Mouse (Mus musculus): ENCODE results near the gene Grb14.

DNA sequence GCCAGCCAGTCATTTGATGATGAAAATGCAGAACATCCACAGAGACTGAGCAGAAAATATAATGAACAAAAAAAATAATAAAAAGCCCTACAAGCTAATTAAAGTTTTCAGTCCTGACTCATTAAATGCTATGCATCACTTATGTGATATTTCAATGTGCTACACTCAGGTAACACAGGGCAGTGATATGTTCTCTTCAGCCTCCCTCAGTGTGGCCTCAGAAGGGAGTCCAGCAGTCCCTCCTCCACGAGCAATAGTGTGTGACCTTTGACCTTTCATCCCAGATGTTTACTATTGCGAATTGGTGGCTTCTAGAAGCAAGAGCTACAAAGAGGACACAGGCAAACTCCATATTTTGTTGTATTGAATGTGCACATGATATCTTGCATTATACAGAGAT, 146.5 kb downstream of the Grb14 start:
- TF ChIP-seq TBP (IDR thresholded peaks at IDR 0.05; ENCODE audit: low read depth, low read length) (no peak), POLR2A (IDR thresholded peaks at IDR 0.05; ENCODE audit: control insufficient read depth in 1 of 2, insufficient read depth in 1 of 2, low read depth in 1 of 2, low read length in 2 of 2, poor library complexity in 1 of 2) (no peak), JUND (IDR thresholded peaks at IDR 0.05; ENCODE audit: low read depth, low read length) (no peak), TCF12 (IDR thresholded peaks at IDR 0.05; ENCODE audit: low read depth, low read length) (no peak), ZKSCAN1 (IDR thresholded peaks at IDR 0.05; ENCODE audit: low read depth, low read length) (no peak), ELF1 (IDR thresholded peaks at IDR 0.05; ENCODE audit: low read depth, low read length) (no peak)

Measured in MEL (cell line).